8 mouse cellular contexts compared by ENCODE assay signal in genomic region chr5:109548712-109549111, GRCm38 (mm10). TPM values are rescaled to one million over a fixed set of nuclear protein-coding genes. Genes with fewer than 3 reads are reported as not detected.
DNase-seq lines count a peak whose midpoint lies in the region; ATAC-seq and TF ChIP-seq lines count a peak whose summit lies in the region.

No protein-coding gene starts in this region.

- peaks cover 64% of the 10 kb centered on the region for H3K9me3 ChIP-seq in embryonic facial prominence, embryonic 10.5 days

- ATAC-seq in megakaryocyte, adult 5-6 weeks (ENCODE audit: poor library complexity, severe bottlenecking), result peak; percentile 69

- H3K4me3 ChIP-seq in layer of hippocampus, adult 2 months, result no peak overlapping the region
- H3K4me3 ChIP-seq in embryonic facial prominence, embryonic 10.5 days, result no peak overlapping the region

- peak; percentile 17 for DNase-seq in adrenal gland, adult 2 months
- no peak for DNase-seq in adrenal gland, postnatal 25 days
- no peak for DNase-seq in layer of hippocampus, adult 2 months (ENCODE audit: low spot score in 2 of 2)
- DNase-seq in layer of hippocampus, postnatal 25 days (ENCODE audit: extremely low spot score in 1 of 2, low spot score in 1 of 2), result no peak
- DNase-seq in T-cell, adult 2 months (ENCODE audit: low spot score), result peak; percentile 66
- peak; percentile 61 for DNase-seq in thymus, postnatal 4 days
- DNase-seq in embryonic facial prominence, embryonic 10.5 days (ENCODE audit: low spot score), result no peak

- peak; percentile 70 for TF ChIP-seq CTCF in layer of hippocampus, adult 2 months (conservative IDR thresholded peaks at IDR 0.05)

- 64% methylated on average over 9 of the region's 9 CpGs for WGBS in embryonic facial prominence, embryonic 10.5 days

- H3K27ac ChIP-seq in layer of hippocampus, adult 2 months, result no peak overlapping the region
- H3K27ac ChIP-seq in embryonic facial prominence, embryonic 10.5 days (replicated peaks), result no peak overlapping the region

- no peaks in the 10 kb centered on the region for H3K4me1 ChIP-seq in embryonic facial prominence, embryonic 10.5 days

- H3K36me3 ChIP-seq in embryonic facial prominence, embryonic 10.5 days (replicated peaks), result peaks cover 18% of the 10 kb centered on the region

- no peaks in the 10 kb centered on the region for H3K27me3 ChIP-seq in embryonic facial prominence, embryonic 10.5 days (replicated peaks; ENCODE audit: low read depth, poor library complexity, severe bottlenecking)

RNA-seq across cellular contexts. Expression of gene Crlf2, which starts 10.1 kb away (rescaled TPM):
- total RNA-seq in adrenal gland, adult 2 months (2021), result 10 to 100 TPM; 32.7 to 40.8 TPM
- polyA plus RNA-seq in adrenal gland, adult 2 months (2012; rRNA removed), result 94.8 and 113 TPM in 2 replicates
- 42.8 and 45.0 TPM in 2 replicates for total RNA-seq in adrenal gland, postnatal 25 days (2021)
- total RNA-seq in layer of hippocampus, adult 2 months (2021), result 10 to 100 TPM; 24.3 to 26.5 TPM
- 10 to 100 TPM; 29.1 to 31.3 TPM for total RNA-seq in layer of hippocampus, postnatal 25 days (2021)
- total RNA-seq in megakaryocyte, adult 5-6 weeks (2015), result 25.0 and 32.9 TPM in 2 replicates
- 38.0 and 39.9 TPM in 2 replicates for total RNA-seq in megakaryocyte, adult 5-6 weeks (2017)
- polyA plus RNA-seq in embryonic facial prominence, embryonic 10.5 days (2016; fragmentation: Nextera tagmentation; extraction: Ambion mirVana), result 3.7 and 4.6 TPM in 2 replicates

Comparison
In these comparisons a context has a peak if more than half of its experiments do, and no peak if none do; other contexts are left out.
1. DNase-seq: peak in adrenal gland, adult 2 months (single experiment), T-cell, adult 2 months (single experiment) and thymus, postnatal 4 days (single experiment); none in adrenal gland, postnatal 25 days (single experiment), layer of hippocampus, adult 2 months (0 of 2), layer of hippocampus, postnatal 25 days (0 of 2) and embryonic facial prominence, embryonic 10.5 days (single experiment).